Mouse (Mus musculus) stomach, postnatal 0 days (tissue): ENCODE results near the gene Zfp260.

Source experiments
- CTCF ChIP-seq: IDR thresholded peaks from 2 replicates; pipeline ENCODE4 v1.5.1; 2016; ENCODE audit warnings: antibody characterized with exemption, low read depth, mild to moderate bottlenecking, moderate library complexity
- EP300 ChIP-seq: optimal IDR thresholded peaks from 2 replicates; pipeline ENCODE3; 2016; ENCODE audit warnings: antibody characterized with exemption

DNA sequence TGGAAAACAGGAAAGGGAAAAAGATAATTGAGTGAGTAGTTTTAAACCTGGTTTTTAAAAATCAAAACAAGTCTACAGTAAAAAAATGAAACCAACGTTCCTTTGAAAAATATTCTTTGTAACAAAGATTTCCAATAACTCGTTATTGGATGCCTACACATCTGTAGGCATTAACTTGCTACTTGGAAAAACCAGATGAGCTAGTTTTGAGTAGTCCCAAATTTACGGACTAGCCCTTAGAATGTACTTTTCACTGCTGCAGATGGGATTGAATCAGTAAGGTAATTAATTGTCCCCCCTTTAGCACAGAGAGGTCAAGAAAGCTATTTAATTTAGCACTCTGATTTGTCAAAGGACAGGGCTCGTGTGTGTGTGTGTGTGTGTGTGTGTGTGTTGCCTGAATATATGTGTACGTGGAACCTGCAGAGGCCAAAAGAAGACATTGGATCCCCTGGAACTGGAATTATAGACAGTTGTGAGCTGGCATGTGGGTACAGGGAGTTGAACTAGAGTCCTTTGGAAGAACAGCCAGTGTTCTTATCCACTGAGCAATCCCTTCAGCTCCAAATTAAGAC lies 1.1 kb downstream of the Zfp260 start:
- TF ChIP-seq CTCF = no peak
- TF ChIP-seq EP300 = no peak
